Mouse (Mus musculus): ENCODE measurements around the gene Dmrt1. TPM values are rescaled to one million over a fixed set of nuclear protein-coding genes. Genes with fewer than 3 reads are reported as not detected.

The Dmrt1 gene
- polyA plus RNA-seq, 1 experiment from 2014 or later, result not detected

DNA sequence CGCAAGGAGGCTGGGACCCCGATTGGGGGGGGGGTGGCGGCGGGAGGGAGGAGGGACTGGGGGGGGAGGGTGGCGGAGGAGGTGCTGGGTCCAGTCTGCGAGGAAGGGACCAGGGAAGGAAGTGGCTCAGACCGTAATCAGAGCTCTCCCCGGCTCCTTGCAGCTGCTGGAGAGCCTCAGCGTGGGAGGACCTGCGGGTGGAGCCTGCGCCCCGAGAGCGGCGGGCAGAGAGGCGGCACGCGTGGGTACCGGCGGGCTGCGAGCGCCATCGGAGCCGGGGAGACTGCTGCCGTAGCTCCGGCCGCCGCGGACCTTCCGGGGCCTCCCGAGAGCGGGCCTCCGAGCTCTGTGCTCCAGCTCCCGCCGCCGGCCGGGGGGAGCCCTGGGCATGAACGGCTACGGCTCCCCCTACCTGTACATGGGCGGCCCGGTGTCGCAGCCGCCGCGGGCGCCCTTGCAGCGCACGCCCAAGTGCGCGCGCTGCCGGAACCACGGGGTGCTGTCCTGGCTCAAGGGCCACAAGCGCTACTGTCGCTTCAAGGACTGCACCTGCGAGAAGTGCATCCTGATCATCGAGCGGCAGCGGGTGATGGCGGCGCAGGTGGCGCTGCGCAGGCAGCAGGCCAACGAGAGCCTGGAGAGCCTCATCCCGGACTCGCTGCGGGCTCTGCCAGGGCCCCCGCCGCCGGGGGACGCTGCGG is 105.1 kb downstream of the Dmrt1 start:
- H3K27me3 ChIP-seq (ENCODE audit: control insufficient read depth, insufficient read depth, low read length), result peaks cover 98% of the 10 kb centered on the region
- H3K27ac ChIP-seq (ENCODE audit: low read depth, low read length), result no peak overlapping the region
- H3K4me2 ChIP-seq (replicated peaks; ENCODE audit: low read depth, low read length), result peak overlapping the region; percentile 45
- peak; percentile 41; the same call in 1 of the 2 replicates for ATAC-seq (ENCODE audit: low FRiP score, low TSS enrichment)
- H3K36me3 ChIP-seq (ENCODE audit: control insufficient read depth, insufficient read depth, low read length), result no peaks in the 10 kb centered on the region
- 1% methylated on average over 43 of the region's 71 CpGs for WGBS
- no peak overlapping the region; the same call in 1 of the 2 replicates for H3K9ac ChIP-seq (ENCODE audit: low read depth, low read length)
- H3K4me1 ChIP-seq (ENCODE audit: control insufficient read depth, insufficient read depth, low read length), result peaks cover 16% of the 10 kb centered on the region
- H3K9me3 ChIP-seq (ENCODE audit: control insufficient read depth, low read length), result no peaks in the 10 kb centered on the region
- peak overlapping the region; percentile 36 for H3K4me3 ChIP-seq (ENCODE audit: low read length)

DNA sequence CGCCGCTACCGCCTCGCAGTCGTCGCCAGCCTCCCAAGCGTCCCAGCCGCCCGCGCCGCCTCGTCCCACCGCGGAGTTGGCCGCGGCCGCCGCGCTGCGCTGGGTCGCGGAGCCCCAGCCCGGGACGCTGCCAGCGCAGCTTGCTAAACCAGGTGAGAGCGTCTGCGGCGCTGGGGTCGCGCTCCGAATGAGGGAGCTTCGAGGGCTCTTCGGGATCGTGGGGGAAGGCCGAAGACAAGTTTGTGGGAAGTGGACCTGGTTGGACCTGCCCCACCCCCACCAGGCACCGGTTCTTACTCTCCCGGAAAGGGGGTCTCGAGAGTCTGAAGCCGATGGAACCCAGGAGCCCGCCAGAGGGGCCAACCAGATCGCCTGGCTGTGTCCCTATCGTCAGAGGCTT is 105.7 kb downstream of the Dmrt1 start:
- Histone ChIP-seq H3K27ac (ENCODE audit: low read depth, low read length) (no peak overlapping the region), H3K9ac (ENCODE audit: low read depth, low read length) (no peak overlapping the region), H3K36me3 (ENCODE audit: control insufficient read depth, insufficient read depth, low read length) (no peaks in the 10 kb centered on the region), H3K4me3 (ENCODE audit: low read length) (peak overlapping the region; percentile 36), H3K27me3 (ENCODE audit: control insufficient read depth, insufficient read depth, low read length) (peaks cover 98% of the 10 kb centered on the region), H3K4me1 (ENCODE audit: control insufficient read depth, insufficient read depth, low read length) (peaks cover 15% of the 10 kb centered on the region), H3K9me3 (ENCODE audit: control insufficient read depth, low read length) (no peaks in the 10 kb centered on the region), H3K4me2 (replicated peaks; ENCODE audit: low read depth, low read length) (peak overlapping the region; percentile 45)
- no peak for ATAC-seq (ENCODE audit: low FRiP score, low TSS enrichment)
- under 1% methylated on average over 39 of the region's 42 CpGs for WGBS

DNA sequence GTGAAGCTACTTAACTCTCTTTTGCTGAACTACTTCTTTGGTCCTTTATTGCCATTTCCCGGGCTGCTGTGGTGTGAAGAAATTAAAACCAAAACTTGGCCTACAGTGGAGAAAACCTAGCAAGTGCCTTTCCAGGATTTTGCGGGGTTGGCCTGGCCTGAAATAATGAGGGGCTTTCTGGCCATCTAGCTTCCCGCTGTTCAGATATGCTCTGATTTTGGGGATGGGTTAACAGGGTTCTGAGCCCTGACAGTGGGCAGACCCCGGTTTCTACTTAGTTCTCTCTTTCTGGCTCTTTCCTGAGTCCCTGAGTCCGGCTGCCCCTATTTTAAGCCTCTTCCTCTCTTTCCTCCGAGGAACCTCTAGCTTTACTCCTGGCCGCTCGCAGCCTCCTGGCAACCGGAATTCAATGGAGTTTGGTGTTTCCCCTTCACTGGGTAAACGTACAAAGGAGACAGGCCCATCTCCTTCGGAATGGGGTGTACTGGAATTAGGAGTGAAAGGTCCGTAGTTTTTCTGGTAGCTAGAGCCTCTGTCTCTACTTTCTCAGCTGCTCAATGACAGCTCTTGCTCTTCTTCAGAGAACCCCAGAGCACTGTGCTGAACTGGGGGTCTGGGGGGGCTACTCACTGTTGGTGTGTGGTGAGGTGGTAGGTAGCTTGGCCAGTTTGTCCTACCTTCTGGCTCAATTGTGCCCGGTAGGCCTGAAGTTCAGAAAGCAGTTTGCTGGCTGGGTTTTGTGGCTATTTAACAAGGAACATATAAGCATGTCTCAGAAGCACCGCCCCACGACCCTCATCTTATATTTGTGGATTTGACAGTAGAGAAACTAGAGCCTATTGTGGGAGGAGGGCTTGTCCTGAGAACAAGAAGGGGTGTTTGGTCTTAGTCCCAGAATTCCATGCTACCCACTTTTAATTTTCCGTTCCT is 106.7 kb downstream of the Dmrt1 start:
- Histone ChIP-seq H3K4me2 (replicated peaks; ENCODE audit: low read depth, low read length) (no peak overlapping the region), H3K36me3 (ENCODE audit: control insufficient read depth, insufficient read depth, low read length) (no peaks in the 10 kb centered on the region), H3K4me1 (ENCODE audit: control insufficient read depth, insufficient read depth, low read length) (peaks cover 13% of the 10 kb centered on the region), H3K4me3 (ENCODE audit: low read length) (no peak overlapping the region), H3K27me3 (ENCODE audit: control insufficient read depth, insufficient read depth, low read length) (peaks cover 98% of the 10 kb centered on the region), H3K9me3 (ENCODE audit: control insufficient read depth, low read length) (no peaks in the 10 kb centered on the region), H3K27ac (ENCODE audit: low read depth, low read length) (no peak overlapping the region), H3K9ac (ENCODE audit: low read depth, low read length) (no peak overlapping the region)
- ATAC-seq (ENCODE audit: low FRiP score, low TSS enrichment), result no peak
- WGBS, result 4% methylated on average over 16 of the region's 16 CpGs

DNA sequence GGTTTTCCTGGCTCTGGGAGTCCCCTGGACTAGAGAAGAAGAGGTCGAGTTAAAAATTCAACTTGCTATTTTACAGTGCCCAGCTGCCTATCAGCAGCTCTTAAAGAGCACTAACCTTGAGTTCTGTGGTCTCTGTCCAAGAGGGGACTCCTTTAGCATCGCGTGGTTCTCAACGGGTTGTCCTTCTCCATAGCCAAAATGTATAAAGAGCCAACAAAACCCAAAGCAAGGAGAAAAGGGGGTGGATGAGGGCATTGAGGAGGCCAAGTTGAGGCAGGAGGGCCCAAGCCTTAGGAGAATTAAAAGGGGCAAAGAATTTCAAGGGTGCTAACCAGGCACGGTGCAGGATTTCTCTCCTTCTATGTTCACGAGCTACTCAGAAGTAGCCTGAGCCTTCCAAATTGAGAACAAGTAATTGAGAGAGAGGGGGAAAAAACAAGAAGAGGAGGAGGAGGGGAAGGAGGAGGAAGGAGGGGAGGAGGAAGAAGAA is 107.4 kb downstream of the Dmrt1 start:
- Histone ChIP-seq H3K36me3 (ENCODE audit: control insufficient read depth, insufficient read depth, low read length) (no peaks in the 10 kb centered on the region), H3K4me2 (replicated peaks; ENCODE audit: low read depth, low read length) (no peak overlapping the region), H3K4me1 (ENCODE audit: control insufficient read depth, insufficient read depth, low read length) (peaks cover 13% of the 10 kb centered on the region), H3K4me3 (ENCODE audit: low read length) (no peak overlapping the region), H3K9ac (ENCODE audit: low read depth, low read length) (no peak overlapping the region), H3K27ac (ENCODE audit: low read depth, low read length) (no peak overlapping the region), H3K27me3 (ENCODE audit: control insufficient read depth, insufficient read depth, low read length) (peaks cover 96% of the 10 kb centered on the region), H3K9me3 (ENCODE audit: control insufficient read depth, low read length) (no peaks in the 10 kb centered on the region)
- ATAC-seq (ENCODE audit: low FRiP score, low TSS enrichment), result no peak
- 7% methylated on average over 6 of the region's 6 CpGs for WGBS

DNA sequence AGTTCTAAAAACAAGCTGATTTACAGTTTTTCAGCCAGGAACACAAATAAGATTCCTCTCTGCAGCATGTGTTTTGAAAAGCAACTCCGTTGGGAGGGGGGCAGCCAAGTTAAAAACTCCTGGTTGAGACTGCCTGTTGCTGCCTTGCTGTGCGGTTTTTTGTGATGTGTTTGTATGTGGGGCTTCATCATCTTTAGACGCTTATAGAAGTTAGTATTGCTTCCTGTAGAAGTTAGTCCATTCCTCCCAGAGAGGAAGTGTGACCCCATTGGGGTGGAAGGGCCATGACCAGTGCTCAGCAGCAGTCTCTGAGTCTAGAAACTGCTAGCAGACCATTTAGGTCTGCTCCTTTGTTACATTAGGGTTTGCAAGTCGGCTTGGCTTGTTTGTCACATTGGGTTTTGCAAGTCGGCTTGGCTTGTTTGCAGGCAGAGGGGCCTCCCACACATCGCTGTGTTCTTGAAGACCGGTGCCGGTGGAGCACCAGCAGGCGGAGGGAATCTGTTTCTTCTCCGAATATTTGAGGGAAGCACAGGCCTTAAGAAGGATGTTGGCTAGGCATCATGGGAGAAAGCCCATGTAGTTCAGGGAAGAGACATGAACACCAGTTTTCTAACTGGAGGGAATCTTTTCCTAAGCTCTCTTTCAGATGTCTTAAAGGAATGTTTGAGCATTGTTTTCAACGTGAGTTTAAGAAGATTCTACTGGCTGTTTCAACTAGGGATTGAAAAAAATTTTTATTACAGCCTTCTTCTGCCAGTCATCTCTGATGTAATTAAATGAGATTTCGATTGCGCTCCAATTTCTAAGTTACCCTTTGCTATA is 108.3 kb downstream of the Dmrt1 start:
- Histone ChIP-seq H3K4me2 (replicated peaks; ENCODE audit: low read depth, low read length) (no peak overlapping the region), H3K4me1 (ENCODE audit: control insufficient read depth, insufficient read depth, low read length) (peaks cover 13% of the 10 kb centered on the region), H3K27ac (ENCODE audit: low read depth, low read length) (no peak overlapping the region), H3K9ac (ENCODE audit: low read depth, low read length) (no peak overlapping the region), H3K9me3 (ENCODE audit: control insufficient read depth, low read length) (no peaks in the 10 kb centered on the region), H3K4me3 (ENCODE audit: low read length) (no peak overlapping the region), H3K27me3 (ENCODE audit: control insufficient read depth, insufficient read depth, low read length) (peaks cover 96% of the 10 kb centered on the region), H3K36me3 (ENCODE audit: control insufficient read depth, insufficient read depth, low read length) (no peaks in the 10 kb centered on the region)
- no peak for ATAC-seq (ENCODE audit: low FRiP score, low TSS enrichment)
- 3% methylated on average over 13 of the region's 13 CpGs for WGBS

DNA sequence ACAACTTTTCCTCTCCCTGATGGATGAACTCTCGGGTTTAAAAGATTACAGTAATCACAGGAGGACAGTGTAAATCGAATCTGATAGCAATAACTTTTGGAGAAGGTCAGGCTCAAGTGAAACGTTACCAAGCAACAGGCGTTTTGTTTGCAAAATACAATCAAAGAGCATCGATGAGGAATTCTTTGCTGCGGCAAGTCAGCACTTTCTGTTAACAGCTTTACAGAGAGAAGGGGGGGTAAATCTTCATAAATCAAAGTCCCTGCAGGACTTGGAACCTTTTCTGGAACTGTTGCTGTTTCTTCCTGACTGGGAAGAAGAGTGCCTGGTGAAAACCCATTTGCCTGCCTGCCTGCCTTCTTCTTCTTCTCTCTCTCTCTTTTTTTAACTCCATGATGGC is 110.5 kb downstream of the Dmrt1 start:
- Histone ChIP-seq H3K9me3 (ENCODE audit: control insufficient read depth, low read length) (no peaks in the 10 kb centered on the region), H3K4me2 (replicated peaks; ENCODE audit: low read depth, low read length) (no peak overlapping the region), H3K27me3 (ENCODE audit: control insufficient read depth, insufficient read depth, low read length) (peaks cover 96% of the 10 kb centered on the region), H3K9ac (ENCODE audit: low read depth, low read length) (no peak overlapping the region), H3K36me3 (ENCODE audit: control insufficient read depth, insufficient read depth, low read length) (no peaks in the 10 kb centered on the region), H3K4me3 (ENCODE audit: low read length) (no peak overlapping the region), H3K4me1 (ENCODE audit: control insufficient read depth, insufficient read depth, low read length) (peaks cover 5% of the 10 kb centered on the region), H3K27ac (ENCODE audit: low read depth, low read length) (no peak overlapping the region)
- WGBS, result 7% methylated on average over 6 of the region's 6 CpGs
- no peak for ATAC-seq (ENCODE audit: low FRiP score, low TSS enrichment)

DNA sequence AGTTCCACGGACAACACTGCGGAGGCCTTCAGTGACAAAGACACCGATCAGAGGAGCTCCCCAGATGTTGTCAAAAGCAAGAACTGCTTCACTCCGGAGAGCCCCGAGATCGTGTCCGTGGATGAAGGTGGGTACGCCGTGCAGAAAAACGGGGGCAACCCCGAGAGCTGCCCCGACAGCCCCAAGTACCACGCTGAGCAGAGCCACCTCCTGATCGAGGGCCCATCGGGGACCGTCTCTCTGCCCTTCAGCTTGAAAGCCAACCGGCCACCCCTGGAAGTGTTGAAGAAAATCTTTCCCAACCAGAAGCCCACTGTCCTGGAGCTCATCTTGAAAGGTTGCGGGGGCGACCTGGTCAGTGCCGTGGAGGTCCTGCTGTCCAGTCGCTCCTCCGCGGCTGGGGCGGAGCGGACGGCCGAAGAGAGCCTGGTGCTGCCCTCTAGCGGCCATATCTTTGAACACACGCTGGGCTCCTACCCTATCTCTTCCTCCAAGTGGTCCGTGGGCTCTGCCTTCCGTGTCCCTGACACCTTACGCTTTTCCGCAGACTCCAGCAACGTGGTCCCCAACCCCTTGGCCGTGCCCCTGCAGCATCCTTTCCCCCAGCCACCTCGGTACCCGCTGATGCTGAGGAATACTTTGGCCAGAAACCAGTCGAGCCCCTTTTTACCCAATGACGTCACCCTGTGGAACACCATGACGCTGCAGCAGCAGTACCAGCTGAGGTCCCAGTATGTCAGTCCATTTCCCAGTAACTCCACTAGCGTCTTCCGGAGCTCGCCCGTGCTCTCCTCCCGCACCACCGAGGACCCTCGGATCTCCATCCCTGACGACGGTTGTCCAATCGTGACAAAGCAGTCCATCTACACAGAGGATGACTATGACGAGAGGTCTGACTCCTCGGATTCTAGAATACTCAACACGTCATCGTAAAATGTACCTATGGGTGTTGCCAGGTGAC is 117.2 kb downstream of the Dmrt1 start:
- Histone ChIP-seq H3K27me3 (ENCODE audit: control insufficient read depth, insufficient read depth, low read length) (peaks cover 93% of the 10 kb centered on the region), H3K4me3 (ENCODE audit: low read length) (peak overlapping the region; percentile 16; the same call in 1 of the 2 replicates), H3K9ac (ENCODE audit: low read depth, low read length) (no peak overlapping the region), H3K4me2 (replicated peaks; ENCODE audit: low read depth, low read length) (peak overlapping the region; percentile 31), H3K4me1 (ENCODE audit: control insufficient read depth, insufficient read depth, low read length) (no peaks in the 10 kb centered on the region), H3K27ac (ENCODE audit: low read depth, low read length) (no peak overlapping the region), H3K9me3 (ENCODE audit: control insufficient read depth, low read length) (no peaks in the 10 kb centered on the region), H3K36me3 (ENCODE audit: control insufficient read depth, insufficient read depth, low read length) (no peaks in the 10 kb centered on the region)
- ATAC-seq (ENCODE audit: low FRiP score, low TSS enrichment), result peak; percentile 54
- WGBS, result 29% methylated on average over 54 of the region's 54 CpGs

DNA sequence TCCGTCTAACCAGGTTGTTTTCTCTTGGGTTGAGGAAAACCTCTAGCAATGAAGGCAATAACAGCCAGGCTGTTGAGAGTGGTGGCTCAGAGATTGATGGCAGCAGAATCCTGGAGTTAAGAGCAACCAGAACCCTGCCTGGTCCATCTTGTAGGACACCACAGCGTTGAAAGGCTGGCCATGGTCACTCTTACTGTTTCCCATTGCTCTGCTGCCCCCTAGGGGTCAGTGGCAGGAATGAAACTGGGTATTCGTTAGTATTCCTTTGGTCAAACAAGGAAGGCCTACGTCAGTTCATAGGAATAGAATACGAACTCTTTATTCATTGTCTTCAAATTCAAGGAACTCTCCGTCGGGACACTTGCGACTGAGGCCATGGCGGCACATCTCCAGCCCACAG is 123.1 kb downstream of the Dmrt1 start:
- Histone ChIP-seq H3K27ac (ENCODE audit: low read depth, low read length) (no peak overlapping the region), H3K4me1 (ENCODE audit: control insufficient read depth, insufficient read depth, low read length) (no peaks in the 10 kb centered on the region), H3K9ac (ENCODE audit: low read depth, low read length) (no peak overlapping the region), H3K36me3 (ENCODE audit: control insufficient read depth, insufficient read depth, low read length) (no peaks in the 10 kb centered on the region), H3K9me3 (ENCODE audit: control insufficient read depth, low read length) (no peaks in the 10 kb centered on the region), H3K27me3 (ENCODE audit: control insufficient read depth, insufficient read depth, low read length) (peaks cover 49% of the 10 kb centered on the region), H3K4me2 (replicated peaks; ENCODE audit: low read depth, low read length) (no peak overlapping the region), H3K4me3 (ENCODE audit: low read length) (no peak overlapping the region)
- ATAC-seq (ENCODE audit: low FRiP score, low TSS enrichment), result no peak
- WGBS, result 11% methylated on average over 9 of the region's 9 CpGs

Measured in kidney, embryonic 14.5 days (tissue).